Mouse (Mus musculus) adrenal gland, postnatal 25 days (tissue): ENCODE measurements around the gene Adamtsl4. TPM values are rescaled to one million over a fixed set of nuclear protein-coding genes. Genes with fewer than 3 reads are reported as not detected.
"Not testable (repeated sequence)": the region's sequence is repeated elsewhere in the genome, so short reads cannot be mapped to it uniquely, and the experiment has no call there.

Experiments
- DNase-seq: peaks from one replicate; pipeline ENCODE4 v3.0.0; 2021; ENCODE audit warnings: mixed read lengths
- total RNA-seq: library from RNA; stranded (reverse); gene quantifications from 2 replicates; pipeline ENCODE4 v1.2.3, GENCODE M21; 2021

Adamtsl4 gene
- total RNA-seq, 1 experiment from 2014 or later = 6.1 TPM

GRCm38 (mm10) chr3:95676745-95677419 lies 10.8 kb downstream of the Adamtsl4 start:
- peak; percentile 84 for DNase-seq

DNA sequence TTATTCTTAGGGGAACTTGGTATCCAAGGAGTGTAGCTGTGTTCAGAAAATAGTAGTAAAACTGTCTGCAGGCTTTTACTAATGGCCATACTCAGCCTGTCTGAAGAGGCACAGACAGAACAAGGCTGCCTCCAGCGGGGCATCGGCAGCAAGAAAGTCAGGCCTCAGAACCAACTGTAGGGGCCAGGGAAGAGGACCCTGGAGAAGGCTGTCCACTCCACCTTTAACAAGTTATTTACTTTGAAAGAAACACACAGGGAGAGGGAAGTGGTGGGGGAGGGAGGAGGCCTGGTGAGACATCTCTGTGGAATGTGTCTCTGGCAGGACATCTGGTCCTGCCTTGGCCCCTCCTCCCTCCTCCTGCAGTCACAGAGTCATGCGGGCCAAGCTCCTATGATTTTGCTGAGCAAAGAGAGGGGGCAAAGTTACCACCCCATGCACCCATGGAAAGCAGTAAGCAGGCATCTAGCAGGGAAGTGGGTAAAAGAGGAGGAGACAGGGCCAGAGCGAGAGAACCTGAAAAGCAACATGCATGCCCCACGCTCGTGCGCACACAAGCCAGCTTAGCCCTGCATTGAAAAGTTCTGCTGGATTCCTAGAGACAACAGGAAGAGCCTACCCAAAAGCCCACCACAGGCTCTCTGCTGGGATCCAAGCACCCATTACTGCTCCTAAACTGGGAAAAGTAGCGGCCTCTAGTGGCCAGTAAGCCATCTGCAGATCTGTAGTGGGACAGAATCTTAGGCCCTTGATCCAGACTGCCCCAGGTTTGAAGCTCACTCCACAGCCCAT lies 12.2 kb downstream of the Adamtsl4 start:
- DNase-seq = peak; percentile 74

DNA sequence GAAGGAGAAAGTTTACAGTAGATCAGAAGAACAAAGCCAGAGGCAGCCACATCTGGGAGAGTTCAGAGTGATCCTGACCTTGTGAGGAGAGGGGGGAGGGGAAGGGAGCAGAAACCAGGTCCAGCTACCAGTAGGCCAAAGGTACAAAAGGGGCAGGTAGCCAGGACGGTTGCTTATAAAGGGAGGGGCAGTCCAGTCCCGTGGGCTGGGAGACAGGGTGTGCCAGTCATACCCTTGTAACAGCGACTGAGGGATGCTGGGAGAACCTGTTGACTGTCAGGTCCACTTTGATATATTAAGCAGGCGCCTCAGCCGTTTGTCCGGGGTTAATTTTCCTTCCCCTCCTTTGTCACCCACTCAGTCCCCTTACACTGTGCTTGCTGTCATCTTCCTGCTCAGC lies 12.9 kb downstream of the Adamtsl4 start:
- no peak for DNase-seq

DNA sequence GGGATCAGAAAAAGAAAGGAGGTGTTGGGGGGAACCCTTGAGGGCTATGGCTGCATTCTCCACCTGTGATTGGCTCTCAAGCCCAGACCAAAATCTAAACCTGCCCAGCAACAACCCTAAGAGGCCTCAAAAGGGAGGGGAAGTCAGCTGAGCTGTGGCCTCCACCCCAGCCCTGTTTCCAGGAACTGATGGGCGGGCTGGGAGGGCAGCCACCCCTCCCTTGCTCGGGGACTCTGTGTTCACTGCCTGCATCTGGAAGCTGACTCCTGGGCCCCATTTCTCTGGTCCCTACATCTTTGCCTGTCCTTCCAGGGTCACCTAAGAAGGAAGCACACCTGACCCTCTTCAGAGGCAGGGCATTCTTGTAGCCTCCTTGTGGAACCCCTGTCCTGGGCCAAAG lies 13.5 kb downstream of the Adamtsl4 start:
- peak; percentile 63 for DNase-seq

DNA sequence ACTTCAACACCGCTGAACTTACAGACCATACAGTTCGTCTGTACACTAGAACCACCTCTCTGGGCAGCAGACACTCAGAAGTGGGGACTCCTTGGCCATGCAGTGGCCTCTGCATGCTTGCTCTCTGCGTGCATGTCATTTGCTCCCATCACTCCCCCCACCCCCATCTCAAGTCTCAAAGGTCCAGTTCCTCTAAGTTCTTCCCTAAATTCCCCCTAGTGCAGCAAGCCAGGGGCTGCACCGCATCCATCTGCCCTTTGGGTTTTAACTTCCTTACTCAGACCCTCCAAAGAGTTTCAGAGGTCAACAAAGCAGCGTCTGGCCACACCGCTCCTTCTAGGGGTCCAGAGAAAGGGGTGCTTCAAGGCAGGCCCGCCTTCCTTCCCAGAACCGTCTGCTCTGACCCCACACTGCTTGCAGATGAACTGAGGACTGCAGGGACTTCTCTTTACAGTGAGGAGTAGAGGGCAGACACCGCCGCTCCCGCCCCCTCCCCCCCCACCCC lies 14.0 kb downstream of the Adamtsl4 start:
- DNase-seq = no peak

DNA sequence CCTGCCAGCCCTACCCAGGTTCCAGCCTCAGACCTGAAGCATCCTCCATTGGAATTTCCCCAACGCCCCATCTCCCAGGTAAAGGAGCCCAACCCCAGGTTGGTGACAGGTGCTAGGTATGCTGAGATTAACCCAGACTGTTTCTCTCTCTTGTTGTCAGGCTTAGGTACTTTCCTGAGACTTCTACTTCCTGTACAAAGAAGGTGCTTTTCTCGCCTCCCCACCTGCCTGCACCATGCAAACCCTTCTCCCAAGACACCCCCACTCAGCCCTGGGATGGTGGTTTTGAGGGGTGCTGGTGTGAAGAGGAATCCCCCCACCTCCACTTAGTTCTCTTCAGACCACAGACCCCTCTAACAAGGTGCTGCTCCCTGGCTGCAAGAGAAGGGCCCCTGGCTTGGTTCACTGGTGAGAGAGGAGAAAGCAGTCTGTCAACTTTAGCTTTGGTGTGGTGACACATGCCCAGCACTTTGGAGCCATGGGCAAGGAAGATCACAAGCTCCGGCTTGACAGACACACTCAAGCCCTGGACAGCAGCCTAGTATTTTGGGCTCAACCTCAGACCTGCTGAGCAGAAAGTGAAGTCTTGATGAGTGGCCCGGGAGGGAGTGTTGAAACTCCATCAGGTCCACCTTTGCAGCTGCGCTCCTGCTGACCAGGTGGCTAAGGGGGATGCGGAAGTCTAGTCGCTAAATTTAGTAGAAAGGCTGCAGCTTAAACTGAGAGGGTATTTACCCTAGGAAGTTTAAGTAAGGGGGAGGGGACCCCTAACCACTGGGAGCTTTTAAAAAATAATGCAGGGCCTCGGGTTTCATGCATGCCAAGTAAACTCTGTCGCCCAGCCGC lies 14.6 kb downstream of the Adamtsl4 start:
- peak; percentile 24 for DNase-seq

- DNase-seq = no peak
These were observed 15.3 kb downstream of the Adamtsl4 start for GRCm38 (mm10) chr3:95672461-95672860.

DNA sequence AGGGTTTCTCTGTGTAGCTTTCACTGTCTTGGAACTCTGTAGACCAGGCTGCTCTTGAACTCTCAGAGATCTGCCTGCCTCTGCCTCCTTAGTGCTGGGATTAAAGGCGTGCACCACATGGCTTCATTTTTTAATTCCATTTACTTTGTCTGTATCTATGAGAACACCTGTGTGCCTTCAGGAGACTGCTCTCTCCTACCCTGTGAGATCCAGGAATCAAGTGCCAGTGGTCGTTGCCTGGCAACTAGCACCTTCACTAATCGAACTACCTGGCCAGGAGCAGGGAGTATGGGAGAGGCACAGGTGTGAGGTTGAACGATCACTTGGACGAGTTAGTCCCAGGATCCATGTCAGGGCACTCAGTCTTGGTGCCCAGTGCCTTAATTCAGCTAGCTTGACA lies 16.5 kb downstream of the Adamtsl4 start:
- DNase-seq = no peak

DNA sequence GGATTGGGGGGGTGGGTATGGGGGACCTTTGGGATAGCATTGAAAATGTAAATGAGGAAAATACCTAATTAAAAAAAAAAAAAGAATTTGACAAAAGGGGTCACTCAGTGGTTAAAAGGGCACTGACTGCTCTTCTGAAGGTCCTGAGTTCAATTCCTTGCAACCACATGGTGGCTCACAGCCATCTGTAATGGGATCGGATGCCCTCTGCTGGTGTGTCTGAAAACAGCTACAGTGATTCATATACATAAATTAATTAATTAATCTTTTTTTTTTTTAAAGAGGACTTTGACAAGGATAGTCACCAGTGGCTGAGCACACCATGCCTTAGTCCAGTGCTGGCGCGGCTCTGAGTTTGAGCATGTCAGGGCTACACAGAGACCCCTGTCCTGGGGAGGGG lies 17.3 kb downstream of the Adamtsl4 start:
- DNase-seq = not testable (repeated sequence)

DNA sequence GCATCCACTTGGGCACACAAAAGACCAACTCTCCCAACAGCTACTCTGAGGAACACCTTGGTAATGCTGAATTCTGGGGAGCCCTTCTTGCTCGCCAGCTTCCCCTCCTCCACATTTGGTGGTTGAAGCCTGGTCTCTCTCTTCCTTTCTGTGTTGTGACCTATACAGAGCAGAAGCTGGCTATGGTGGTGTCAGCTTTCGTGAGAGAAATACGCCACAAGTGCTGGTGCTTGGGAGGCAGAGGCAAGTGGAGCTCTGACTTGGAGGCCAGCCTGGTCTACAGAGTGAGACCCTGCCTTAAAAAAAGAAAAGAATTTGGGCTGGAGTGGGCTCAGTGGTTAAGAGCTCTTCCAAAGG lies 18.4 kb downstream of the Adamtsl4 start:
- DNase-seq = no peak

GRCm38 (mm10) chr3:95668589-95669308 lies 19.0 kb downstream of the Adamtsl4 start:
- DNase-seq = no peak

DNA sequence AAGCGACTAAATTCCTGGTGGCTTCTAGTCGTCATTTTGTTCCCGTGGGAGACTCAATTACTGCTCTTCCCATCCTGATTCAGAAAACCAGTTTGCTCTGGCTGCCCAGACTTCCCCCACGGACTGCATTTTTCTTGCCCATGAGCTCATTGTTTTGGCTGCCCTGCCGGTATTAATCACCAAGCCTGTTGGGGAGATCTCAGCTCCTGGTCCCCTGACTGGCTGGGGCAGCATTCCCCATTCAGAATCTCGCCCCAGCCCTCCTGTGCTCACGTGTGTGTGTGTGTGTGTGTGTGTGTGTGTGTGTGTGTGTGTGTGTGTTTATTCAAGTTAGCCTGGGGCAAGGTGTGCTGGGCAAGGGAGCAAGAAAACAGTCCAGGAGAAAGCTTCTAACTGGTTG lies 19.7 kb downstream of the Adamtsl4 start:
- peak; percentile 66 for DNase-seq

- no peak for DNase-seq
These were observed 20.2 kb downstream of the Adamtsl4 start for GRCm38 (mm10) chr3:95667521-95667920.

GRCm38 (mm10) chr3:95666124-95666844 lies 21.4 kb downstream of the Adamtsl4 start:
- DNase-seq = peak; percentile 80

- DNase-seq = no peak
These were observed 22.8 kb downstream of the Adamtsl4 start for GRCm38 (mm10) chr3:95664940-95665352.

- DNase-seq = no peak
These were observed 23.6 kb downstream of the Adamtsl4 start for GRCm38 (mm10) chr3:95663969-95664608.

DNA sequence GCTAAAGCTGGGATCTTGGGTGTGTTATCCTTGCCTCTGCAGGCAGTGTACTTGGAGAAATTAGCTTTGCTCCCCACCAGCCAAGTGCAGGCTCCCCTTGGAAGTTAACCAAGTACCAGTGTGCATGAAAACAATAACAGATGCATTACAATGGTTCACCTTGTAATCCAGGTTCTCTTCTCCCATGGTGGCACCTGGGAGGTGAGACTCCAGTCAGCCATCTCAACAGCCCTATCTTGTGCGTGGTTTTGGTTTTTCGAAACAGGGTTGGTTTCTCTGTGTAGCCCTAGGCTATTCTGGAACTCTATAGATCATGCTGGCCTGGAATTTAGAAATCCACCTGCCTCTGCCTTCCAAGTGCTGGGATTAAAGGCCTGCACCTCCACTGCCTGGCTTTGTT lies 24.2 kb downstream of the Adamtsl4 start:
- no peak for DNase-seq

GRCm38 (mm10) chr3:95662724-95663449 lies 24.8 kb downstream of the Adamtsl4 start:
- DNase-seq = no peak

- no peak for DNase-seq
These were observed 25.6 kb downstream of the Adamtsl4 start for GRCm38 (mm10) chr3:95661945-95662715.
